Mouse (Mus musculus): ENCODE results near the gene Mtmr14.

GRCm38 (mm10) chr6:113238442-113238841, 799 bp downstream of the Mtmr14 start:
- no peak for TF ChIP-seq CTCF (IDR thresholded peaks at IDR 0.05; ENCODE audit: control insufficient read depth, insufficient read depth, insufficient replicate concordance, low read depth, low read length)
- no peak for TF ChIP-seq POLR2A (IDR thresholded peaks at IDR 0.05; ENCODE audit: control insufficient read depth, low read depth, low read length)
